In genomic region chr13:107100852-107101325, GRCm38 (mm10) we compare ENCODE assay signal across 8 mouse cellular contexts.
DNase-seq lines count a peak whose midpoint lies in the region; ATAC-seq and TF ChIP-seq lines count a peak whose summit lies in the region.

No protein-coding gene starts in this region.

- TF ChIP-seq CTCF in lung, postnatal 0 days (IDR thresholded peaks at IDR 0.05) = no peak

- H3K4me3 ChIP-seq in kidney, embryonic 15.5 days (replicated peaks) = no peak overlapping the region
- no peak overlapping the region for H3K4me3 ChIP-seq in lung, postnatal 0 days (ENCODE audit: low read depth, low read length)

- H3K9ac ChIP-seq in kidney, embryonic 15.5 days = no peak overlapping the region
- H3K9ac ChIP-seq in lung, postnatal 0 days (replicated peaks; ENCODE audit: low read depth) = no peak overlapping the region

- H3K27me3 ChIP-seq in kidney, embryonic 15.5 days = no peaks in the 10 kb centered on the region
- no peaks in the 10 kb centered on the region for H3K27me3 ChIP-seq in lung, postnatal 0 days (replicated peaks; ENCODE audit: insufficient read depth, low read length)

- H3K36me3 ChIP-seq in kidney, embryonic 15.5 days = no peaks in the 10 kb centered on the region
- H3K36me3 ChIP-seq in lung, postnatal 0 days (ENCODE audit: insufficient read depth, low read length) = no peaks in the 10 kb centered on the region

- intact Hi-C loops in gastrocnemius, postnatal 14 days (cut with DNase I; ENCODE audit: low total_unique reads) = no loop called here

- no peaks in the 10 kb centered on the region for H3K9me3 ChIP-seq in kidney, embryonic 15.5 days (replicated peaks)
- no peaks in the 10 kb centered on the region for H3K9me3 ChIP-seq in lung, postnatal 0 days (ENCODE audit: low read length)

- DNase-seq in kidney, postnatal 10 days = no peak
- DNase-seq in heart, adult 8-10 months (ENCODE audit: low spot score) = peak; percentile 21
- peak; percentile 49 for DNase-seq in lung, postnatal 0 days (ENCODE audit: low spot score)
- peak; percentile 37 for DNase-seq in thymus, postnatal 14 days
- no peak for DNase-seq in urinary bladder, postnatal 25 days (ENCODE audit: low spot score)
- DNase-seq in gastrocnemius, postnatal 14 days = no peak
- no peak for DNase-seq in adrenal gland, postnatal 25 days

- peak overlapping the region; percentile 46; the same call in 1 of the 2 replicates for H3K4me2 ChIP-seq in kidney, embryonic 15.5 days
- H3K4me2 ChIP-seq in lung, postnatal 0 days (replicated peaks; ENCODE audit: low read depth, low read length) = no peak overlapping the region

- H3K4me1 ChIP-seq in kidney, embryonic 15.5 days = no peaks in the 10 kb centered on the region
- H3K4me1 ChIP-seq in lung, postnatal 0 days (ENCODE audit: insufficient read depth, low read depth, low read length) = no peaks in the 10 kb centered on the region

- peak; percentile 85; the same call in 1 of the 2 replicates for ATAC-seq in kidney, embryonic 15.5 days (replicated peaks; ENCODE audit: low FRiP score)
- peak; percentile 63 for ATAC-seq in lung, postnatal 0 days

- peak; percentile 41; the same call in 1 of the 2 replicates for TF ChIP-seq EP300 in lung, postnatal 0 days (IDR thresholded peaks at IDR 0.05)

- WGBS in kidney, embryonic 15.5 days = 76% methylated on average over 6 of the region's 6 CpGs
- 44% methylated on average over 6 of the region's 6 CpGs for WGBS in lung, postnatal 0 days

- no peak overlapping the region for H3K27ac ChIP-seq in kidney, embryonic 15.5 days
- H3K27ac ChIP-seq in lung, postnatal 0 days (ENCODE audit: low read length) = peak overlapping the region; percentile 51; the same call in 1 of the 2 replicates

Comparison
In these comparisons a context has a peak if more than half of its experiments do, and no peak if none do; other contexts are left out.
1. DNase-seq: peak in heart, adult 8-10 months (single experiment), lung, postnatal 0 days (single experiment) and thymus, postnatal 14 days (single experiment); none in kidney, postnatal 10 days (single experiment), urinary bladder, postnatal 25 days (single experiment), gastrocnemius, postnatal 14 days (single experiment) and adrenal gland, postnatal 25 days (single experiment).